Mouse (Mus musculus) heart, adult 2 months (tissue): ENCODE data around the gene Mafb.

Source experiments
- CTCF ChIP-seq: fragments of 200-600 bp; IDR thresholded peaks from 2 replicates; pipeline ENCODE4 v1.8.1; 2022; ENCODE audit warnings: antibody characterized with exemption, mild to moderate bottlenecking, moderate library complexity
- EP300 ChIP-seq: fragments of 200-500 bp; IDR thresholded peaks from 2 replicates; pipeline ENCODE4 v1.6.1; 2011; ENCODE audit warnings: low read depth, low read length, control low read depth; ENCODE audit not compliant: insufficient read depth
- POLR2A ChIP-seq: fragments of 200-500 bp; IDR thresholded peaks from 2 replicates; pipeline ENCODE4 v1.6.1; 2011; ENCODE audit warnings: mild to moderate bottlenecking, low read depth, low read length, control low read depth; ENCODE audit not compliant: insufficient read depth

DNA sequence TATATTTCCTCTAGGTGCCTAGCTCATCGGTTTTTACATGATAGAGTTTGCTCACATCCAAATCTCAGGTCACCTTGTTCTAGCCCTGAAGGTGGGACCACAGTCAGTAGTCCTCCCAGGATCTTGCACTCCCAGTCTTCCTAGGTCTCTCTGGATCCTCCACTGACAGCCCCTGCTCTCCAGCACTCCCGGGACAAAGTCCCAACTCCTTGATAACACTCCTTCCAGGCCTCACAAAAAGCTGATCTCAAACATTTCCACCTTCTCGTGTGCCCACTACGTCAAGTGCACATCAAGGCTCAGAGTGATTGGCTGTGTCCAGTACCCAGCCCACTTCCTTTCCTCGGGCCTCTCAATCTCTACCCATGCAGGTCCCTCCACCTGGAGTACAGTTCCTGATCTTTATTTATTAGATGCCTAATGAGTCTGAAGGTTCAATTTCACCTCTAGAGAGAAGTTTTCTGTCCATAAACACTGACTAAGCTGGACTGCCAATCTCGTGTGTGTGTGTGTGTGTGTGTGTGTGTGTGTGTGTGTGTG lies 41.7 kb downstream of the Mafb start:
- TF ChIP-seq CTCF (no peak), POLR2A (no peak), EP300 (no peak)
